Mouse (Mus musculus): Measurements from ENCODE around the gene Mthfd2l. TPM values are rescaled to one million over a fixed set of nuclear protein-coding genes. Genes with fewer than 3 reads are reported as not detected.

Mthfd2l gene
- total and polyA plus RNA-seq, 3 experiments = 8.7 to 9.8 (median 9.1) TPM

- no peaks in the 10 kb centered on the region for H3K79me2 ChIP-seq (replicated peaks; ENCODE audit: control insufficient read depth, insufficient read depth, low read length)
- H3K27ac ChIP-seq = no peak overlapping the region
- 47% methylated on average over 15 of the region's 15 CpGs for WGBS
- no peak overlapping the region for H3K9ac ChIP-seq (ENCODE audit: low read depth, low read length)
- no peak for TF ChIP-seq EP300 (IDR thresholded peaks at IDR 0.05; ENCODE audit: insufficient read depth, low read depth, low read length)
- TF ChIP-seq POLR2A (IDR thresholded peaks at IDR 0.05; ENCODE audit: insufficient read depth, low read depth, low read length) = no peak
- TF ChIP-seq CTCF (IDR thresholded peaks at IDR 0.05) = no peak
- H3K4me1 ChIP-seq (ENCODE audit: control insufficient read depth, insufficient read depth, low read length) = no peaks in the 10 kb centered on the region
- intact Hi-C loops (cut with DNase I) = no loop called here
- H3K36me3 ChIP-seq (ENCODE audit: control insufficient read depth, insufficient read depth, low read length) = no peaks in the 10 kb centered on the region
- H3K27me3 ChIP-seq (ENCODE audit: control insufficient read depth, insufficient read depth, low read length) = no peaks in the 10 kb centered on the region
- no peak overlapping the region for H3K4me3 ChIP-seq
- DNase-seq = no peak
These were observed 18.6 kb downstream of the Mthfd2l start for GRCm38 (mm10) chr5:90949499-90949898.

GRCm38 (mm10) chr5:90951475-90951874, 20.6 kb downstream of the Mthfd2l start:
- no peak overlapping the region for H3K27ac ChIP-seq
- no peak overlapping the region for H3K9ac ChIP-seq (ENCODE audit: low read depth, low read length)
- WGBS = 41% methylated on average over 2 of the region's 2 CpGs
- intact Hi-C loops (cut with DNase I) = loop anchor here (2.0 to 5.0 kb wide), 2 partner anchors 81 to 357 kb away; no protein-coding TSS in a partner anchor
- TF ChIP-seq POLR2A (IDR thresholded peaks at IDR 0.05; ENCODE audit: insufficient read depth, low read depth, low read length) = no peak
- peak; percentile 82 for TF ChIP-seq CTCF (IDR thresholded peaks at IDR 0.05)
- no peak for TF ChIP-seq EP300 (IDR thresholded peaks at IDR 0.05; ENCODE audit: insufficient read depth, low read depth, low read length)
- DNase-seq = no peak
- no peaks in the 10 kb centered on the region for H3K36me3 ChIP-seq (ENCODE audit: control insufficient read depth, insufficient read depth, low read length)
- no peak overlapping the region for H3K4me3 ChIP-seq
- H3K27me3 ChIP-seq (ENCODE audit: control insufficient read depth, insufficient read depth, low read length) = no peaks in the 10 kb centered on the region
- H3K4me1 ChIP-seq (ENCODE audit: control insufficient read depth, insufficient read depth, low read length) = no peaks in the 10 kb centered on the region
- no peaks in the 10 kb centered on the region for H3K79me2 ChIP-seq (replicated peaks; ENCODE audit: control insufficient read depth, insufficient read depth, low read length)

- H3K36me3 ChIP-seq (ENCODE audit: control insufficient read depth, insufficient read depth, low read length) = no peaks in the 10 kb centered on the region
- H3K27ac ChIP-seq = no peak overlapping the region
- DNase-seq = no peak
- H3K27me3 ChIP-seq (ENCODE audit: control insufficient read depth, insufficient read depth, low read length) = no peaks in the 10 kb centered on the region
- no peak overlapping the region for H3K9ac ChIP-seq (ENCODE audit: low read depth, low read length)
- no peaks in the 10 kb centered on the region for H3K79me2 ChIP-seq (replicated peaks; ENCODE audit: control insufficient read depth, insufficient read depth, low read length)
- intact Hi-C loops (cut with DNase I) = loop anchor here (5.0 kb wide), 1 partner anchor 79 kb away; no protein-coding TSS in a partner anchor
- H3K4me1 ChIP-seq (ENCODE audit: control insufficient read depth, insufficient read depth, low read length) = no peaks in the 10 kb centered on the region
- peak; percentile 64 for TF ChIP-seq CTCF (IDR thresholded peaks at IDR 0.05)
- no peak for TF ChIP-seq POLR2A (IDR thresholded peaks at IDR 0.05; ENCODE audit: insufficient read depth, low read depth, low read length)
- WGBS = 78% methylated on average over 8 of the region's 8 CpGs
- H3K4me3 ChIP-seq = no peak overlapping the region
These were observed 22.0 kb downstream of the Mthfd2l start for GRCm38 (mm10) chr5:90952731-90953481.

- Histone ChIP-seq H3K27me3 (ENCODE audit: control insufficient read depth, insufficient read depth, low read length) (no peaks in the 10 kb centered on the region), H3K36me3 (ENCODE audit: control insufficient read depth, insufficient read depth, low read length) (no peaks in the 10 kb centered on the region), H3K27ac (no peak overlapping the region), H3K4me3 (no peak overlapping the region), H3K79me2 (replicated peaks; ENCODE audit: control insufficient read depth, insufficient read depth, low read length) (no peaks in the 10 kb centered on the region), H3K4me1 (ENCODE audit: control insufficient read depth, insufficient read depth, low read length) (no peaks in the 10 kb centered on the region; the same call in none of the 2 replicates), H3K9ac (ENCODE audit: low read depth, low read length) (no peak overlapping the region)
- intact Hi-C loops (cut with DNase I) = no loop called here
- peak; percentile 66 for TF ChIP-seq CTCF (IDR thresholded peaks at IDR 0.05)
- no peak for TF ChIP-seq POLR2A (IDR thresholded peaks at IDR 0.05; ENCODE audit: insufficient read depth, low read depth, low read length)
- WGBS = 68% methylated on average over 4 of the region's 4 CpGs
- no peak for DNase-seq
These were observed 33.4 kb downstream of the Mthfd2l start for GRCm38 (mm10) chr5:90964316-90964715.

GRCm38 (mm10) chr5:90964764-90965163, 33.8 kb downstream of the Mthfd2l start:
- H3K4me3 ChIP-seq = no peak overlapping the region
- no peaks in the 10 kb centered on the region; the same call in none of the 2 replicates for H3K4me1 ChIP-seq (ENCODE audit: control insufficient read depth, insufficient read depth, low read length)
- no peak for DNase-seq
- no peak overlapping the region for H3K9ac ChIP-seq (ENCODE audit: low read depth, low read length)
- H3K36me3 ChIP-seq (ENCODE audit: control insufficient read depth, insufficient read depth, low read length) = no peaks in the 10 kb centered on the region
- H3K27me3 ChIP-seq (ENCODE audit: control insufficient read depth, insufficient read depth, low read length) = no peaks in the 10 kb centered on the region
- H3K27ac ChIP-seq = no peak overlapping the region
- WGBS = 68% methylated on average over 4 of the region's 4 CpGs
- H3K79me2 ChIP-seq (replicated peaks; ENCODE audit: control insufficient read depth, insufficient read depth, low read length) = no peaks in the 10 kb centered on the region
- TF ChIP-seq EP300 (IDR thresholded peaks at IDR 0.05; ENCODE audit: insufficient read depth, low read depth, low read length) = no peak
- no peak for TF ChIP-seq CTCF (IDR thresholded peaks at IDR 0.05)
- TF ChIP-seq POLR2A (IDR thresholded peaks at IDR 0.05; ENCODE audit: insufficient read depth, low read depth, low read length) = no peak
- intact Hi-C loops (cut with DNase I) = no loop called here

GRCm38 (mm10) chr5:90965386-90965785, 34.5 kb downstream of the Mthfd2l start:
- Histone ChIP-seq H3K4me3 (no peak overlapping the region), H3K4me1 (ENCODE audit: control insufficient read depth, insufficient read depth, low read length) (no peaks in the 10 kb centered on the region; the same call in none of the 2 replicates), H3K27ac (no peak overlapping the region), H3K27me3 (ENCODE audit: control insufficient read depth, insufficient read depth, low read length) (no peaks in the 10 kb centered on the region), H3K79me2 (replicated peaks; ENCODE audit: control insufficient read depth, insufficient read depth, low read length) (no peaks in the 10 kb centered on the region), H3K9ac (ENCODE audit: low read depth, low read length) (no peak overlapping the region), H3K36me3 (ENCODE audit: control insufficient read depth, insufficient read depth, low read length) (no peaks in the 10 kb centered on the region)
- WGBS = 72% methylated on average over 4 of the region's 4 CpGs
- TF ChIP-seq CTCF (IDR thresholded peaks at IDR 0.05) (no peak), EP300 (IDR thresholded peaks at IDR 0.05; ENCODE audit: insufficient read depth, low read depth, low read length) (no peak), POLR2A (IDR thresholded peaks at IDR 0.05; ENCODE audit: insufficient read depth, low read depth, low read length) (no peak)
- intact Hi-C loops (cut with DNase I) = no loop called here
- DNase-seq = no peak

Measured in heart, adult 2 months (tissue).